Mouse (Mus musculus): ENCODE results near the gene 1810024B03Rik. TPM values are rescaled to one million over a fixed set of nuclear protein-coding genes. Genes with fewer than 3 reads are reported as not detected.

The 1810024B03Rik gene
- polyA plus RNA-seq, 1 experiment from 2014 or later: 1.4 TPM

DNA sequence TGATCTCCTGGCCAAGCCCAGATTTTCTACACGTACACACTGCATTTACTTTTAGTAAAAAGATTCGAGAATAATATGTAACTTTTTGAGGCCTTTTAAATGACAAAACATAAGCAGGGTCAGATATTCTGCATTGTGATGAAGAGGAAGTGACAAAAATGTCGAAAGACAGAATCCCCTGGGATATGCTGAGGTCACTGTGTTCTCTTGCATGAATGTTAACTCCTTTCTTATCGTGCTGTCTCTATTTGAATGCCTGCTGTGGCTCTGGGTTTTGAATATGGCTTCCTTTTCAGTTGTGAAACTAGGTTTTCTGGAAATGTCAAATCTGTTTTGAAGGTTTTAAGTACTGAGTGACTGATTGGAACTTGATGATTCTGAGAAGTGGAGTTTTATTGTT, 42.4 kb downstream of the 1810024B03Rik start:
- H3K4me3 ChIP-seq: no peak overlapping the region
- H3K4me1 ChIP-seq (replicated peaks): no peaks in the 10 kb centered on the region
- no peak for ATAC-seq (replicated peaks; ENCODE audit: insufficient number of reproducible peaks, insufficient read depth, low FRiP score, low read depth)
- H3K27me3 ChIP-seq: peaks cover 18% of the 10 kb centered on the region; the same call in 1 of the 2 replicates
- H3K4me2 ChIP-seq: no peak overlapping the region
- WGBS: 49% methylated on average over 4 of the region's 4 CpGs
- no peak overlapping the region for H3K27ac ChIP-seq
- H3K36me3 ChIP-seq: no peaks in the 10 kb centered on the region
- no peak overlapping the region for H3K9ac ChIP-seq
- no peaks in the 10 kb centered on the region for H3K9me3 ChIP-seq (replicated peaks)

DNA sequence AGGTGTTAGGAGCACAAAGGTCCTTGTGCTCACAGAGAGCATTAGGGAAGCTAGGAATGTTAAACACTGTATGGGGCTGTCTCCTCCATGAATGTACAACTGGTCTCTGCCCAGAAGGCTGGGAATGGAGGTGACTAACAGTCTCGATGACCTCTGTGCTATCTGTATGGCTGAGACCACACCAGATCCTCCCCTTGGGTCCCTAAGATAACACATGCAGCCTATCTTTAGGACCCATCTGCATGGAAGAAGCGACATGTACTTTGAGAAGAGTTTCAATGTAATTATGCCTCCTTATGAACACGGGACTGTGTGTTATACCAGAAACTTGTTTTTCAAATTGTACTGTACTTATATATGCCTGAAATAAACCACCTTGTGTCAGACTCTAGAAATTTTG, 62.4 kb downstream of the 1810024B03Rik start:
- no peak overlapping the region for H3K4me3 ChIP-seq
- H3K27me3 ChIP-seq: no peaks in the 10 kb centered on the region
- 0 out of 2 replicates have a peak, but pooled peaks cover 5% of the 10 kb centered on the region for H3K36me3 ChIP-seq
- no peak overlapping the region for H3K4me2 ChIP-seq
- WGBS: 64% methylated on average over 3 of the region's 3 CpGs
- ATAC-seq (replicated peaks; ENCODE audit: insufficient number of reproducible peaks, insufficient read depth, low FRiP score, low read depth): no peak
- H3K4me1 ChIP-seq (replicated peaks): peaks cover 18% of the 10 kb centered on the region
- no peak overlapping the region for H3K27ac ChIP-seq
- H3K9ac ChIP-seq: no peak overlapping the region
- no peaks in the 10 kb centered on the region; the same call in 1 of the 2 replicates for H3K9me3 ChIP-seq (replicated peaks)

- Histone ChIP-seq H3K4me1 (replicated peaks) (peaks cover 18% of the 10 kb centered on the region), H3K4me3 (peak within 1 kb of the TSS; percentile 76), H3K36me3 (peaks cover 10% of the 10 kb centered on the region; the same call in 1 of the 2 replicates), H3K9ac (peak within 1 kb of the TSS; percentile 76), H3K27me3 (no peaks in the 10 kb centered on the region), H3K4me2 (peak within 1 kb of the TSS; percentile 90), H3K27ac (0 out of 2 replicates have a peak within 1 kb of the TSS, but pooled peaks have one; percentile 28), H3K9me3 (replicated peaks) (no peaks in the 10 kb centered on the region)
- 2% methylated on average over 31 of the region's 31 CpGs for WGBS
- ATAC-seq (replicated peaks; ENCODE audit: insufficient number of reproducible peaks, insufficient read depth, low FRiP score, low read depth): peak; percentile 90
These were observed 64.7 kb downstream of the 1810024B03Rik start, which contains the start of gene Itpripl1 for GRCm38 (mm10) chr2:127143158-127144063. Gene Itpripl1 (minus strand): TSS chr2:127143442.

DNA sequence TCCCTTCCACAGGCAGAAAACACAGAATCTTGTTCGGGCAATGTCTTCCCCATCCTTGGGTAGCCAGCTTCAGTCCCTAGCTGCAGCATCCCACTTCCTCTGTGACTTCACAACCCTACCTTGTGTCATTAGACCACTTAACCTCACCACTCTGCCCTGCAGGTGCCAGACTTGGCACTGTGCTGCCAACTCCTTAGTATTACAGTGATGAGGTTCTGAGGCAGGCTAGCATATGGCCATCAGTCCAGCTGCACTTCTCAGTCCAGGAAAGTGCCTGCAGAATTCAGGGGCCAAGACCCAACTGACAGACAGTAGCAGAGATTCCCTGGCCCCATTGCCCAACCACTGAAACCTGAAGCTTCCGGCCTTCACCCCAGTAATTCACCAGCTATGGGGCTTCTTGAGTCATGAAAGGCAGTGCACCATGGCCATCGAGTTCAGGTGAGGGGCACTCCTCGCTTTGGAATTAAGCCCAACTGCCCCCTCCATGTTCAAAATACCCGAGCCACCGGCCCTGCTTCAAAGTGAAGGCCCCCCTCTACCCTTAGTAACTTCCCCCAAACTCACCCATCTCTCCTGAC, 65.4 kb downstream of the 1810024B03Rik start:
- Histone ChIP-seq H3K4me2 (peak overlapping the region; percentile 90), H3K4me3 (peak overlapping the region; percentile 76), H3K9me3 (replicated peaks) (no peaks in the 10 kb centered on the region), H3K36me3 (peaks cover 10% of the 10 kb centered on the region; the same call in 1 of the 2 replicates), H3K27ac (0 out of 2 replicates have a peak overlapping the region, but pooled peaks have one; percentile 28), H3K9ac (peak overlapping the region; percentile 76), H3K4me1 (replicated peaks) (peaks cover 21% of the 10 kb centered on the region), H3K27me3 (no peaks in the 10 kb centered on the region)
- ATAC-seq (replicated peaks; ENCODE audit: insufficient number of reproducible peaks, insufficient read depth, low FRiP score, low read depth): 0 out of 2 replicates have a peak, but pooled peaks have one; percentile 3
- WGBS: 17% methylated on average over 6 of the region's 6 CpGs

- WGBS: 73% methylated on average over 10 of the region's 10 CpGs
- Histone ChIP-seq H3K4me1 (replicated peaks) (peaks cover 25% of the 10 kb centered on the region), H3K36me3 (peaks cover 10% of the 10 kb centered on the region; the same call in 1 of the 2 replicates), H3K4me2 (peak overlapping the region; percentile 90), H3K9ac (no peak overlapping the region), H3K4me3 (peak overlapping the region; percentile 76), H3K27me3 (no peaks in the 10 kb centered on the region), H3K9me3 (replicated peaks) (no peaks in the 10 kb centered on the region), H3K27ac (no peak overlapping the region)
- no peak for ATAC-seq (replicated peaks; ENCODE audit: insufficient number of reproducible peaks, insufficient read depth, low FRiP score, low read depth)
These were observed 66.0 kb downstream of the 1810024B03Rik start for GRCm38 (mm10) chr2:127142031-127142430.

DNA sequence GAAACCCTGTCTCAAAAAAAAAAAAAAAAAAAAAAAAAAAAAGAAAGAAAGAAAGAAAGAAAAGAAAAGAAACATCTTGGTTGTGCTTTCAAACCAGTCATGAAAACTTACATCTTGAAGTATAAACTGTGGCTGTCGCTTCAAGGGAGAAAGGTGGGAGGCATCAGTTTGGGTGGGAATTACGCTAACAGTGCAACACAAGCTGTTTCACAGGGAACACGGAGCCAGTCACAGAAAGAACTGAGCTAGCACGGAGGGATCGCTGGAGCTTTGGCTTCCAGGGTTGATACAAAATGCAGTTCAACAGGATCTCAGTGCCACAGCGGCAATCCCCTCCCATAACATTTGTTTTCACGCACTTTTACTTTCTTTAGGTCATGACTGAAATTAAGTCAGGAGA, 68.1 kb downstream of the 1810024B03Rik start:
- WGBS: 93% methylated on average over 7 of the region's 7 CpGs
- H3K4me3 ChIP-seq: no peak overlapping the region
- peaks cover 33% of the 10 kb centered on the region for H3K4me1 ChIP-seq (replicated peaks)
- peaks cover 10% of the 10 kb centered on the region; the same call in 1 of the 2 replicates for H3K36me3 ChIP-seq
- no peaks in the 10 kb centered on the region for H3K9me3 ChIP-seq (replicated peaks)
- H3K27me3 ChIP-seq: no peaks in the 10 kb centered on the region
- no peak overlapping the region for H3K27ac ChIP-seq
- no peak for ATAC-seq (replicated peaks; ENCODE audit: insufficient number of reproducible peaks, insufficient read depth, low FRiP score, low read depth)
- no peak overlapping the region for H3K4me2 ChIP-seq
- no peak overlapping the region for H3K9ac ChIP-seq

DNA sequence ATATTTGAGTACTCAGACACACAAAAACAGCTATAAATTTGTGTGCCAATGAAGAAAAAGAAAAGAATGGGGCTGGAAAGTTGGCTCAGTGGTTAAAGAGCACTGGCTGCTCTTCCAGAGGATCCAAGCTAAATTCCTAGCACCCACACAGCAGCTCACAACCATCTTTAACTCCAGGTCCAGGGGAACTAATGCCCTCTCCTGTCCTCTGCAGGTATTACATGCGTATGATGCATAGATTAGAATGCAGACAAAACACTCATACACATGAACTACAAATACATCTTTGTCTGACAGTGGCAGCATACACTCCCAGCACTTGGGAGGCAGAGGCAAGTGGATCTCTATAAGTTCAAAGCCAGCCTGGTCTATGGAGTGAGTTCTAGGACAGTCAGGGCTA, 68.5 kb downstream of the 1810024B03Rik start:
- no peak for ATAC-seq (replicated peaks; ENCODE audit: insufficient number of reproducible peaks, insufficient read depth, low FRiP score, low read depth)
- Histone ChIP-seq H3K36me3 (peaks cover 10% of the 10 kb centered on the region; the same call in 1 of the 2 replicates), H3K4me2 (no peak overlapping the region), H3K27ac (no peak overlapping the region), H3K4me1 (replicated peaks) (peaks cover 35% of the 10 kb centered on the region), H3K4me3 (no peak overlapping the region), H3K9ac (no peak overlapping the region), H3K9me3 (replicated peaks) (no peaks in the 10 kb centered on the region), H3K27me3 (no peaks in the 10 kb centered on the region)
- WGBS: 93% methylated on average over 1 of the region's 1 CpGs

DNA sequence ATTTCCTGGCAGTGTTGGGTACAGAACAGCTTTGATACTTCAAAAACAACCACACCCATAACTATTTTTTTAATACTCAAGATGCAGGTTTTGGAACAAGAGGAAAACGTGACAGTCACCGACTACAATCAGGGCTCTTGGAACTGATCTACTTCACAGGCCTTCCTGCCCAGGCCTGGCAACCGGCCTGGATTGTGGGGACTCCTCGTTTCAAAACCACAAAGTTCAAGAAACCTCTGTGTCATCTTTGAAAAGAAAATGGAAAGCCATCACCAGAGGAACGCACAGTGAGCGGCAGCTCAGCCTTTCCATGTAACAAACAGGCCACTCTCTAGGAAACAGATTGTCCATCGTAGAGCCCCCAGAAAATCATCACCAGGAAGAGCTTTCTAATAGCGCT, 69.0 kb downstream of the 1810024B03Rik start:
- H3K9ac ChIP-seq: no peak overlapping the region
- peaks cover 38% of the 10 kb centered on the region for H3K4me1 ChIP-seq (replicated peaks)
- no peak overlapping the region for H3K27ac ChIP-seq
- H3K4me2 ChIP-seq: no peak overlapping the region
- ATAC-seq (replicated peaks; ENCODE audit: insufficient number of reproducible peaks, insufficient read depth, low FRiP score, low read depth): no peak
- H3K4me3 ChIP-seq: no peak overlapping the region
- H3K9me3 ChIP-seq (replicated peaks): no peaks in the 10 kb centered on the region
- no peaks in the 10 kb centered on the region for H3K27me3 ChIP-seq
- 86% methylated on average over 8 of the region's 8 CpGs for WGBS
- H3K36me3 ChIP-seq: peaks cover 10% of the 10 kb centered on the region; the same call in 1 of the 2 replicates

- Histone ChIP-seq H3K4me1 (replicated peaks) (peaks cover 35% of the 10 kb centered on the region), H3K9me3 (replicated peaks) (no peaks in the 10 kb centered on the region), H3K27ac (no peak overlapping the region), H3K4me2 (no peak overlapping the region), H3K4me3 (no peak overlapping the region), H3K9ac (no peak overlapping the region), H3K36me3 (peaks cover 10% of the 10 kb centered on the region; the same call in 1 of the 2 replicates), H3K27me3 (no peaks in the 10 kb centered on the region)
- no peak for ATAC-seq (replicated peaks; ENCODE audit: insufficient number of reproducible peaks, insufficient read depth, low FRiP score, low read depth)
- 90% methylated on average over 4 of the region's 4 CpGs for WGBS
These were observed 69.6 kb downstream of the 1810024B03Rik start for GRCm38 (mm10) chr2:127138449-127138848.

DNA sequence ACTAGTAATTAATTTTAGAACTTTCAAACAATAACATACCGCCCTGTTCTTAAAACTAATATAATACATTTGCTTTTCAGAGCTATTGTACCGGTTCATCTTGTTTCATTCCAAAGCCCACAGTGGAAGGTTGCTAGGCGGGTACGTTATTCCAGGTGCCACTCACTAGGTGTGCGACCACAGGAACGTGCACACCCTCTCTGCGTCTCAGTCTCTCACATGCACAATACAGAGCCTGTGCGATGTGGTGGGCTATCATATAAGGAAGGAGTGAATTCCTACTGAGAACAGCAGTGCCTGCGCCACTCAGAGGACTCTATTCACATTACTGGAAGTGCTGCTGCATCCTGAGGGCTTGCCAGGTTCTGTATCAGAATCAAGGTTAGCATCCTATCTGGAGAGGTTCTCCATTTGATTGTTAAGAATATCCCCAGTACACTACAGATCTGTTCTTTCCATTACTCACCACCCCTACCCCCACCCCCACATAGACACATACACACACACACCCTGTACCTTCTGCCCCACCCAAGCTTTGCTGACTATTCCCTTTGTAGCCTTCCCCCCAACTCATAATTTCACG, 70.2 kb downstream of the 1810024B03Rik start:
- H3K27me3 ChIP-seq: no peaks in the 10 kb centered on the region
- no peak overlapping the region for H3K4me3 ChIP-seq
- peaks cover 10% of the 10 kb centered on the region; the same call in 1 of the 2 replicates for H3K36me3 ChIP-seq
- H3K4me1 ChIP-seq (replicated peaks): peaks cover 36% of the 10 kb centered on the region
- ATAC-seq (replicated peaks; ENCODE audit: insufficient number of reproducible peaks, insufficient read depth, low FRiP score, low read depth): no peak
- H3K9ac ChIP-seq: no peak overlapping the region
- H3K4me2 ChIP-seq: no peak overlapping the region
- H3K27ac ChIP-seq: no peak overlapping the region
- H3K9me3 ChIP-seq (replicated peaks): no peaks in the 10 kb centered on the region
- 78% methylated on average over 10 of the region's 10 CpGs for WGBS

DNA sequence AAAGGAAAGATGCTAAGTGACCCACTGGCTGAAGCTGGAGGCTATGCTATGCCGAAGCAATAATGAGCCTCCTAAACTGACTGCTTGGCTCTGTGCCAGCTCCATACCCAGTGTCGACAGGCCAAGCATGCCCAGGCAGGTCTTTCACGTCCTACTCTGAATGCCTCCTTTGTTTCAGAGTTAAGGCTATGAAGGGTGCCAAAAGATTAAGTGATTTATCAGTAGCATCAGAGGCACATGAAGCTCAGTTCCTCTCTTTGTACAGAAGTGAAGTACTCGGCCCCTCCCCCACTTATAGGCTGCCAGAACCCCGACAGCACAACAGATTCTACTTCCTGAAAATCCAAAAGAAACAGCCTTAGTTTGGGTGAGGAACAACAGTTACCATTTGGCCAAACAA, 71.1 kb downstream of the 1810024B03Rik start:
- Histone ChIP-seq H3K4me2 (peak overlapping the region; percentile 46), H3K36me3 (peaks cover 10% of the 10 kb centered on the region; the same call in 1 of the 2 replicates), H3K27ac (peak overlapping the region; percentile 66), H3K9ac (no peak overlapping the region), H3K4me3 (no peak overlapping the region), H3K27me3 (no peaks in the 10 kb centered on the region), H3K4me1 (replicated peaks) (peaks cover 36% of the 10 kb centered on the region), H3K9me3 (replicated peaks) (no peaks in the 10 kb centered on the region)
- WGBS: 1% methylated on average over 5 of the region's 5 CpGs
- peak; percentile 22; the same call in 1 of the 2 replicates for ATAC-seq (replicated peaks; ENCODE audit: insufficient number of reproducible peaks, insufficient read depth, low FRiP score, low read depth)
